Mouse (Mus musculus): ENCODE data around the gene Wdfy1. TPM values are rescaled to one million over a fixed set of nuclear protein-coding genes. Genes with fewer than 3 reads are reported as not detected.

The Wdfy1 gene
- total RNA-seq, 2 experiments from 2014 or later = 56.1 to 59.6 TPM

DNA sequence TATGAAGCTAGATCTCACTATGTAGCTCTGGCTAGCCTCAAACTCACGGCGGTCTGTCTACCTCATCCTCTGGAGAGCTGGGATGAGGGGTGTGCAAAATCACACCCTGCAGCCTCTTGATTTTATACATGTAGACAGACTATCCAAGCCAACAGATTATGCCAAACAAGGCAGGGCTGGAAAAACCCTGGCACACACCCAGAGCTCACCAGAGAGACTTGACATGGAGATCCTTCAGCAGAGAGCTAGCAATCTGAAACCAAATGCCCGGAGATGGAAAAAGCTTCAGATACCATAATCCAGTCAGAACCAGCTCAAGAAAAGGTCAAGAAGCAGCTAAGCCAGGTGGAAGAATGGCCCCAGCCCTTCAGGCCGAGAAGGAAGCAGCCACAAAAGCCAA lies 111.0 kb downstream of the Wdfy1 start:
- DNase-seq = peak; percentile 34
- intact Hi-C loops (cut with DNase I) = no loop called here

DNA sequence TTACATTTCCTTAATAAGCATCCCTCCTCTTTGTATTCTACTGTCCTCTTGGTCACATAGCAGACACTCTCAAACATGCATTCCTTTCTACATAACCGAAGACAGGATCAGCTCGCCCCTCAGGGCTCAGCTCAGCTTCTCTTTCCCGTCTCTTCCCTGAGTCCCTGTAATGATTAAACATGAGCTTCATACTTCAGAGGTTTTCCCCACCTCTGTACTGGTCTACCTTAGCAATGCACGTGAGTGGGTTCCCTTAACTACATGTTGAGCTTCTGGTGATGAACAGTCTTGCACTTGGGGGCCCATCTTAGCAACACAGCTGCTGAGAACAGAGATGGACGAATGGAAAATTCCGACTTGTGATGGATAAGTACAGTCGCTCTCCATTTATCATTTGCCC lies 116.3 kb downstream of the Wdfy1 start:
- intact Hi-C loops (cut with DNase I) = no loop called here
- no peak for DNase-seq

DNA sequence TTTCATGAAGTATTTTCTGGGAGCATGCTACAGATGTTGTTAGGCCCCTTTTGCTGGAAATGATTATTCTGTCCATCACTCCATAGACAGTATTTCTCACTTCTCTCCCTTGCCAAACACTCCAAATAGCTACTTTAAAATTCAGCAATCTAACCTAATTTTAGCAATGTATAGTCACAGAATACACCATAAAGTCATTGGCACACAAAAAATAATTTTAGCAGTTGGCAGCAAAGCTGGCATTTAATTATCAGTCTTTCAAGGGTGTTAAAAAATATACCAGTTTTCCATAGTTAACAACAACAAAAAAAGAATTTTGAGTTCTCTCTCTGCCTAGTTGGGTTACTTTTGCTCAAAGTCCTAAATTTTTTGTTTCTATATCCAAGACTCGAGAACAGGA lies 118.5 kb downstream of the Wdfy1 start:
- no peak for DNase-seq
- intact Hi-C loops (cut with DNase I) = no loop called here

- intact Hi-C loops (cut with DNase I) = no loop called here
- DNase-seq = no peak
These were observed 120.0 kb downstream of the Wdfy1 start for GRCm38 (mm10) chr1:79655819-79656555.

DNA sequence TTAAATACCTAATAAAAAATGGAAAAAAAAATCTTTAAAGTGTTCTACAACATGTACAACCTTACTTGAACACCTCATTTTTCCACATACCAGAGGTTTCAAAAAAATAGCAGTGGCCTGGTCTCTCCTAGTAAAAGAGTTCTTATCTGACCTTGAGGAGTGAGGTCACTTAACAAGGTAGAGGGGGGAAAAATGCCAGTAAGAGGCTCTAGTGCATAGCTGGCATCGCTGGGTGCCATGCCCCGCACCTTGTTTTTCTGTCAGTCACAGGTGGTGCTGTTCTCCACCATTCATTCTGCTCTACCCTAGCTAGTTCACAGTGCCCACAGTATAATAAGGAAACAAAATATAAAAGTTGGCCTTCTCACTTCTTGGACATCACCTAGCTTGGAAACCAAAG lies 121.0 kb downstream of the Wdfy1 start:
- DNase-seq = no peak
- intact Hi-C loops (cut with DNase I) = no loop called here

Other genes starting within 250 kb of the Wdfy1 start
- 1 to 10 TPM; 1.6 to 2.8 TPM for gene Ap1s3, start 104.2 kb downstream of the Wdfy1 start, total RNA-seq (2021)
- 10 to 100 TPM; 21.0 to 22.4 TPM for gene Mrpl44, start 125 bp downstream of the Wdfy1 start, total RNA-seq (2021)
- 100 to 1,000 TPM; 122 to 129 TPM for gene Serpine2, start 85.0 kb upstream of the Wdfy1 start, total RNA-seq (2021)